Mouse (Mus musculus): ENCODE measurements around the gene Nmnat1. TPM values are rescaled to one million over a fixed set of nuclear protein-coding genes. Genes with fewer than 3 reads are reported as not detected.

The Nmnat1 gene
- polyA plus RNA-seq (2014; fragmentation: Nextera tagmentation; extraction: Ambion mirVana): 12.7 and 15.5 TPM in 2 replicates

- H3K4me1 ChIP-seq (ENCODE audit: control insufficient read depth, insufficient read depth, low read length): peaks cover 11% of the 10 kb centered on the region
- peak within 1 kb of the TSS; percentile 88 for H3K4me2 ChIP-seq (replicated peaks; ENCODE audit: low read depth, low read length)
- under 1% methylated on average over 60 of the region's 60 CpGs for WGBS
- peaks cover 36% of the 10 kb centered on the region for H3K36me3 ChIP-seq (ENCODE audit: control insufficient read depth, insufficient read depth, low read length)
- no peaks in the 10 kb centered on the region for H3K27me3 ChIP-seq (ENCODE audit: control insufficient read depth, insufficient read depth, low read length)
- H3K4me3 ChIP-seq (ENCODE audit: low read length): peak within 1 kb of the TSS; percentile 86
- H3K9me3 ChIP-seq (ENCODE audit: control insufficient read depth, low read length): no peaks in the 10 kb centered on the region
- peak within 1 kb of the TSS; percentile 88 for H3K9ac ChIP-seq (ENCODE audit: low read depth, low read length)
- peak within 1 kb of the TSS; percentile 52 for H3K27ac ChIP-seq (ENCODE audit: low read depth, low read length)
- ATAC-seq (ENCODE audit: low FRiP score, low TSS enrichment): peak; percentile 98
Observed at GRCm38 (mm10) chr4:149485053-149485824, at the start of gene Nmnat1, which contains the start of gene Lzic. Gene Nmnat1, minus strand, starts transcription at chr4:149485202. Gene Lzic, plus strand, starts transcription at chr4:149485229.

DNA sequence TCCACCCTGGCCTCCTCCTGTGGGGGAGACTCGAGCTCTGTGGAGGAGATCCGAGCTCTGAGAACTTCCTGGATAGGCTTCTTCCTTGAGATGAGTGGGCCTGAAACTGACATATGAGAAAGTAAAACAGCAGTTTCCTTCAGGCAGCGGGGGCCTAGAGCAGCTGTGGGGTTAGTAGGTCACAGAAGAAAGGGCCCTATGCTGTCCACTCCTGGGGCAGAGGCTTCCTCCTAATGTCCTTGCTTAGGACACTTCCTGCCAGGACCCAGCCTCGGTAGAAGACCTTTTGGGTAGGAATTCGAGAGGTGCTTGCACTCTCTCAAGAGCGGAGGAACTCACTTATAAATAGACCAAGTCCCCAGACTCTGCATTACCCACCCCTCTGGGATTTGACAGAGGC is 44.7 kb upstream of the Nmnat1 start:
- Histone ChIP-seq H3K4me2 (replicated peaks; ENCODE audit: low read depth, low read length) (no peak overlapping the region), H3K9ac (ENCODE audit: low read depth, low read length) (no peak overlapping the region), H3K27me3 (ENCODE audit: control insufficient read depth, insufficient read depth, low read length) (no peaks in the 10 kb centered on the region), H3K4me3 (ENCODE audit: low read length) (no peak overlapping the region), H3K9me3 (ENCODE audit: control insufficient read depth, low read length) (no peaks in the 10 kb centered on the region), H3K27ac (ENCODE audit: low read depth, low read length) (peak overlapping the region; percentile 59; the same call in 1 of the 2 replicates), H3K4me1 (ENCODE audit: control insufficient read depth, insufficient read depth, low read length) (peaks cover 40% of the 10 kb centered on the region), H3K36me3 (ENCODE audit: control insufficient read depth, insufficient read depth, low read length) (no peaks in the 10 kb centered on the region)
- 31% methylated on average over 6 of the region's 6 CpGs for WGBS
- peak; percentile 19; the same call in 1 of the 2 replicates for ATAC-seq (ENCODE audit: low FRiP score, low TSS enrichment)

DNA sequence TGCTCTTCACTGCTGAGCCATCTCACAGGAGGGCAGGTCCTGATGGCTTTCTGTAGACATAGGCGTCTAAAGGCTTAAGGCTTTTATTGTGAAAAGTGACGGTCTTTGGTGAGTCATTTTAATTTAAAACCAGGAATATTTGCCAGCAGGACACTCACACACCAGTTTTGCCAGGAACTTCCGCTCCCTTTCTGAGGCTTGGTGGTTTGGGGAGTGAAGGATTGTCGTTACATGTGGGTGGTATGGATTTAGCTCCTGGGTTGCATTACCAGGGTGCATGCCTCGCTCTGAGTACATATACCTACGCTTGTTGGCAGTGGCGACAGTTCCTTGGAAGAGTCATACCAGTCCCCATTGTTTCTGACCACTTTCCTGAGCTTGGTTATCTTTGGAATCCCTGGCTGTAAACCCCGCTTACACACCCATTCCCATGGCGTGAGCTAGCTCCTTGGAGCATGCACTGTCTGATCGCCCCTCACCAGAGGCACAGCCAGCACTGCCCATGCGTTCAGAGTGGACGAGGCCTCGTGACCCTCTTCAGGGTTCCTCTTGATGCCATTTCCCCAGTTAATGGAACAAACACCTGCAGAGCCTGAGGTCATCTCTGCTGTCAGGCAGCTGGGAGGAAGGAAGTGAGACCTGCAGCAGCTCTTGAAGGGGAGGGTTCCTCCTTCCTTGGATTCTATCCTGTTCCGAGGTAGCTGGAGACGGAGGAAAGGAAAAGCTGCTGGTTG is 42.8 kb upstream of the Nmnat1 start:
- H3K9ac ChIP-seq (ENCODE audit: low read depth, low read length): no peak overlapping the region
- H3K4me1 ChIP-seq (ENCODE audit: control insufficient read depth, insufficient read depth, low read length): peaks cover 40% of the 10 kb centered on the region
- no peak overlapping the region for H3K4me2 ChIP-seq (replicated peaks; ENCODE audit: low read depth, low read length)
- H3K27me3 ChIP-seq (ENCODE audit: control insufficient read depth, insufficient read depth, low read length): no peaks in the 10 kb centered on the region
- ATAC-seq (ENCODE audit: low FRiP score, low TSS enrichment): no peak
- H3K4me3 ChIP-seq (ENCODE audit: low read length): no peak overlapping the region
- no peaks in the 10 kb centered on the region; the same call in 1 of the 2 replicates for H3K36me3 ChIP-seq (ENCODE audit: control insufficient read depth, insufficient read depth, low read length)
- peak overlapping the region; percentile 51; the same call in 1 of the 2 replicates for H3K27ac ChIP-seq (ENCODE audit: low read depth, low read length)
- WGBS: 59% methylated on average over 15 of the region's 15 CpGs
- no peaks in the 10 kb centered on the region for H3K9me3 ChIP-seq (ENCODE audit: control insufficient read depth, low read length)

- no peak overlapping the region for H3K4me2 ChIP-seq (replicated peaks; ENCODE audit: low read depth, low read length)
- H3K4me1 ChIP-seq (ENCODE audit: control insufficient read depth, insufficient read depth, low read length): peaks cover 40% of the 10 kb centered on the region
- peak; percentile 72 for ATAC-seq (ENCODE audit: low FRiP score, low TSS enrichment)
- H3K9me3 ChIP-seq (ENCODE audit: control insufficient read depth, low read length): no peaks in the 10 kb centered on the region
- no peaks in the 10 kb centered on the region for H3K27me3 ChIP-seq (ENCODE audit: control insufficient read depth, insufficient read depth, low read length)
- H3K36me3 ChIP-seq (ENCODE audit: control insufficient read depth, insufficient read depth, low read length): no peaks in the 10 kb centered on the region; the same call in 1 of the 2 replicates
- no peak overlapping the region for H3K9ac ChIP-seq (ENCODE audit: low read depth, low read length)
- WGBS: 26% methylated on average over 7 of the region's 7 CpGs
- H3K27ac ChIP-seq (ENCODE audit: low read depth, low read length): no peak overlapping the region
- H3K4me3 ChIP-seq (ENCODE audit: low read length): no peak overlapping the region
Observed at GRCm38 (mm10) chr4:149526330-149526729, 41.3 kb upstream of the Nmnat1 start.

DNA sequence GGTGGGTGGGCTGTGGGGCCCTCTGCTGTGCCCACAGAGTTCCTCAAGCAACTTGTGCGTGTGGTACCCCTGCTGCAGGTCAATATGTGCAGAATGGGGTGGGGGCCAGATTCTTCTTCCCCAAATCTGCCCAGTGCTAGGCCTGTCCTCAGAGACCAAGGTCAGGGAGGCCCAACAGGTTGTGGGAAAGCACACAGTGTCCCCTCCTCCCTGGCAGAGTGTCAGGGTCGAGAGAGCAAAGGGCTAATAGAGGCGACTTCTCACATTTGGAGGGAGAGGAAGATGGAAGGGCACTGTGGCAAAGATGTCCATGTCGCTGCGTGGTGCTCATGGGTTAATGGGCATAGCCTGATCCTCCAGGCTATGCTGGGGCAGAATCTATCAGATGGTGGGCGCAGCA is 40.8 kb upstream of the Nmnat1 start:
- no peak overlapping the region for H3K4me3 ChIP-seq (ENCODE audit: low read length)
- H3K27ac ChIP-seq (ENCODE audit: low read depth, low read length): no peak overlapping the region
- WGBS: 56% methylated on average over 6 of the region's 6 CpGs
- peaks cover 44% of the 10 kb centered on the region for H3K4me1 ChIP-seq (ENCODE audit: control insufficient read depth, insufficient read depth, low read length)
- no peaks in the 10 kb centered on the region; the same call in 1 of the 2 replicates for H3K36me3 ChIP-seq (ENCODE audit: control insufficient read depth, insufficient read depth, low read length)
- H3K27me3 ChIP-seq (ENCODE audit: control insufficient read depth, insufficient read depth, low read length): no peaks in the 10 kb centered on the region
- ATAC-seq (ENCODE audit: low FRiP score, low TSS enrichment): no peak
- no peak overlapping the region for H3K9ac ChIP-seq (ENCODE audit: low read depth, low read length)
- H3K9me3 ChIP-seq (ENCODE audit: control insufficient read depth, low read length): no peaks in the 10 kb centered on the region
- H3K4me2 ChIP-seq (replicated peaks; ENCODE audit: low read depth, low read length): no peak overlapping the region

DNA sequence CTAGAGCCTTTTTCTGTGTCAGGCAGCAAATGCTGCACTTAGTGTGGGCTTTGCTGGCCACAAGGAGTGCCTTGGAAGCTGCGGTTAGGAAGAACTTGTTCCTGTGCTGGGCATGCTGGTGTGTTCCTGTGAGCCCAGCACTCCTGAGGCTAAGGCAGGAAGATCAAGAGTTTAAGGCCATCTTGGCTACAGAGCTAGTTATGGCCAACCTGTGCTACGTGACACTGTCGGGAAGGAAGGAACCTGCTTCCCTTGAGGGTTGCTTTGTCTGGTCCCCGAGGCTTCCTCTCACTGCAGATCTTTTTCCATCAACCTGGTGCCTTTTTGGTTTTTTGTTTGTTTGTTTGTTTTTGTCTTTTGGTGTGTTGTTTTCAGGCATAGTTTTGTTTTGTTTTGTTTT is 40.2 kb upstream of the Nmnat1 start:
- H3K4me3 ChIP-seq (ENCODE audit: low read length): no peak overlapping the region
- no peaks in the 10 kb centered on the region for H3K9me3 ChIP-seq (ENCODE audit: control insufficient read depth, low read length)
- H3K36me3 ChIP-seq (ENCODE audit: control insufficient read depth, insufficient read depth, low read length): no peaks in the 10 kb centered on the region; the same call in 1 of the 2 replicates
- no peak overlapping the region for H3K27ac ChIP-seq (ENCODE audit: low read depth, low read length)
- H3K27me3 ChIP-seq (ENCODE audit: control insufficient read depth, insufficient read depth, low read length): no peaks in the 10 kb centered on the region
- ATAC-seq (ENCODE audit: low FRiP score, low TSS enrichment): no peak
- no peak overlapping the region for H3K4me2 ChIP-seq (replicated peaks; ENCODE audit: low read depth, low read length)
- WGBS: 79% methylated on average over 4 of the region's 4 CpGs
- H3K4me1 ChIP-seq (ENCODE audit: control insufficient read depth, insufficient read depth, low read length): peaks cover 44% of the 10 kb centered on the region
- no peak overlapping the region for H3K9ac ChIP-seq (ENCODE audit: low read depth, low read length)

- Histone ChIP-seq H3K4me2 (replicated peaks; ENCODE audit: low read depth, low read length) (no peak overlapping the region), H3K9ac (ENCODE audit: low read depth, low read length) (no peak overlapping the region), H3K9me3 (ENCODE audit: control insufficient read depth, low read length) (no peaks in the 10 kb centered on the region), H3K27me3 (ENCODE audit: control insufficient read depth, insufficient read depth, low read length) (no peaks in the 10 kb centered on the region), H3K27ac (ENCODE audit: low read depth, low read length) (no peak overlapping the region), H3K4me1 (ENCODE audit: control insufficient read depth, insufficient read depth, low read length) (peaks cover 42% of the 10 kb centered on the region), H3K4me3 (ENCODE audit: low read length) (no peak overlapping the region), H3K36me3 (ENCODE audit: control insufficient read depth, insufficient read depth, low read length) (no peaks in the 10 kb centered on the region; the same call in 1 of the 2 replicates)
- no peak for ATAC-seq (ENCODE audit: low FRiP score, low TSS enrichment)
- 83% methylated on average over 6 of the region's 6 CpGs for WGBS
Observed at GRCm38 (mm10) chr4:149523961-149524360, 39.0 kb upstream of the Nmnat1 start.

DNA sequence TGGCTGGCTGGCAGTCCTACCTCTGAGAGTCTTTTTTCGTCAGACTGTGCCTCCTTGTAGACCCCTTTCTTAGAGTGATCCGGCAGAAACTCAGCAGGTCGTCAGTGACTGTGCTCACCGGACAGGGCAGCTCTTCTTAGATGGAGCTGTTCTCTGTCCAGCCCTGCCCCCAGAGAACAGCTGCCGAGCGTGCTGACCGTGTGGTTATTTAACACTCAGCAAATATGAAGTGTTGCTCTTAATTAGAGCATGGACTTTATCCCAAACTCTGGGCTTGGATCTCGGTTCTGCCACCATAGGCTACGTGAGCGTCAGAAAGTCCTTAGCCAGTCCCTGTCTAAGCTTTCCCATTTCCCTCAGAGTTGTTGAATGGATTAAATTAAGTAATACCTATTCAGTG is 36.3 kb upstream of the Nmnat1 start:
- 62% methylated on average over 10 of the region's 10 CpGs for WGBS
- no peak overlapping the region for H3K9ac ChIP-seq (ENCODE audit: low read depth, low read length)
- H3K9me3 ChIP-seq (ENCODE audit: control insufficient read depth, low read length): no peaks in the 10 kb centered on the region
- no peaks in the 10 kb centered on the region for H3K27me3 ChIP-seq (ENCODE audit: control insufficient read depth, insufficient read depth, low read length)
- no peaks in the 10 kb centered on the region; the same call in 1 of the 2 replicates for H3K36me3 ChIP-seq (ENCODE audit: control insufficient read depth, insufficient read depth, low read length)
- ATAC-seq (ENCODE audit: low FRiP score, low TSS enrichment): no peak
- H3K27ac ChIP-seq (ENCODE audit: low read depth, low read length): no peak overlapping the region
- no peak overlapping the region for H3K4me3 ChIP-seq (ENCODE audit: low read length)
- peaks cover 27% of the 10 kb centered on the region for H3K4me1 ChIP-seq (ENCODE audit: control insufficient read depth, insufficient read depth, low read length)
- H3K4me2 ChIP-seq (replicated peaks; ENCODE audit: low read depth, low read length): no peak overlapping the region
